Mouse (Mus musculus) liver, postnatal 0 days (tissue): ENCODE data around the gene Poldip3.

ENCODE experiments used
- CTCF ChIP-seq: sonication (generic); IDR thresholded peaks from 2 replicates; pipeline ENCODE4 v1.5.1; 2016; ENCODE audit warnings: antibody characterized with exemption, low read depth
- EP300 ChIP-seq: IDR thresholded peaks from 2 replicates; pipeline ENCODE4 v1.6.1; 2016; ENCODE audit warnings: antibody characterized with exemption, low read depth, mild to moderate bottlenecking

DNA sequence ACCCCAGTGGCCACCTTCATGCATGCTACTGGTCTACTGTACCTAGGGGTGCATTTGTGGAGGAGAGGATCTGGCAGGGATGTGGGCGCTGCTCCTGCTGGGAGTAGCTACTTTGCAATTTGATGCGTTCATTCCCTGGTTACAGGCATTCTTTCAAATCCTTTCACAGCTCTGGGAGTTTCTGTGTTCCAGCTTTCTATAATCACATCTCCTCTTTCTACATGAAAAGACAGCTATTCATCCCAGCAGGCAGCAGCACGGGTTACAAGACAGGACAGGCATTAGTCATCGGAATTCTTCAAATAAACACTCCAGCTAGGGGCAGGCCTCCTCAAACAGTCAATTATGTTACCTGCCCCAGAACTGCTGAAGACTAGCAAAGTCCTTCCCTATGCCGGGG is 6.3 kb downstream of the Poldip3 start:
- TF ChIP-seq CTCF = no peak
- TF ChIP-seq EP300 = no peak
